Mouse (Mus musculus): ENCODE results near the gene Olfr820.

The Olfr820 gene

DNA sequence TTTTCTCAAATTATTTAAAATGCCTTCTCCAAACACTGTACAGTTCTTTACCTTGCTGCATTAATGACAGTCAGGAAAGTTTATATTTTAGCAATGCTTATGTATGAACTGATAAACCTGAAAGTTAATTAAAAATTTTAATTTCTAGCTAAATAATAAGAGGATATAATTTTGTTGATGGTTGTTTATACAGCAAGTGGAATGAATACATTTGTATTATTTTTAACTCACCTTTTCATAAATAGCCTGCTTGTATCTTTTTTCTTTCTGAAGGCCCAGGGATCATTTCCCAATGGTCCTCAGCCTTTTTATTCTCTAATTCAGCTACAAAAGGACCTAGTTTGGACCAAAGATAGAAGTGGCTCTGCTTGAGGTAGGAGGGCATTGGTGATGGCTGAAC, at the start of gene Olfr820:
TSS of gene Olfr820 (plus strand) at position 301 of the 400 bp plus-strand sequence.

DNA sequence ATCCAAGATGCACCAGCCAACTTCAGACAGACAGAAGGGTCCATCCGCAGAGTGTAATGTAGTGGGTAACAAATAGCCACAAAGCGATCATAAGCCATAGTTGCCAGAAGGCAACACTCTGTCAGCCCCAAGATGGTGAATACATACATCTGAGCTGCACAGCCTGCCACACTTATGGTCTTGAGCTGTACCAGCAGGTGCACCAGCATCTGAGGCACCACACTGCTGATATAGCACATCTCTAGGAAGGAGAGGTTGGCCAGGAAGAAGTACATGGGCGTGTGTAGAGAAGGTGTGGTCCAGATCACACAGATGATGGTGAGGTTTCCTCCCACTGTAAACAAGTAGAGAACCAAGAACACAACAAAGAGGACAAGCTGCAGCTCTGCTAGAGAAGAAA, 46.2 kb upstream of the Olfr820 start:
- 96% methylated on average over 2 of the region's 3 CpGs for WGBS

DNA sequence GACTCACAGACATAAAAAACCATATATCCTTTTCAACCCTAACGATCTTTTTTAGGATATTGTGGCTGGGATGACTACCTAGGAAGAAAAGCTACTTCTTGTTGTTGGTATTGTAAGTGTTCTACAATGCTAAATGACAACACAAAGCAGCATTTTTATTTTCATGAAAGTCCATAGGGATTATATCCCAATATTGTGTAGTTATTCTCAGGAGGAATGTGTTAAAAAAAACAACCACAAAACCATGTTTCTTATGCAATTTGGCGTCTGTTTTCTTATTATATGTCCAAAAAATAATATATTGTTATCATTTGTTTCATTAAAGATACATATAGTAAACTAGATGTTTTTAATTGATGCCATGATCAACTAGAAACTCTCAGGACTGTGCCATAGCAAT, 45.3 kb upstream of the Olfr820 start, which contains the start of gene Olfr819:
TSS of gene Olfr819 (minus strand) at position 101 of the 400 bp plus-strand sequence.
- WGBS = 84% methylated on average over 2 of the region's 2 CpGs

DNA sequence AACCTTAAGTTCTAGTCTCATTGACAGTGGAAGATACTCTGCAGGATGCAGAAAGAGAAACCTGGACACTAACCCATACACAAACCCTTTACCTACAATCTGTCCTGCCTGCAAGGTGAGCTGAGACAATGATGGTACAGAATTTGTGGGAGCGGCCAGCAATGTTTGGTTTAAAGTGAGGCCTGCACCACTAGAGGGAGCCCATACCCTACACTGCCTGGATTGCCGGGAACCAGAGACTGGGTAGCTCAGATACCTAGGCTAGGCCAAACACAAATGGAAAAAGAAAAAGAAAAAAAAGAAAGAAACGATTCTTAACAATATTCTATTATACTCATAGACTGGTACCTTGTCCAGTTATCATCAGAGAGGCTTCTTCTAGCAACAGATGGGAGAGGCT, 39.4 kb upstream of the Olfr820 start:
- no CpG with 5 or more reads among the region's 3 CpGs for WGBS

DNA sequence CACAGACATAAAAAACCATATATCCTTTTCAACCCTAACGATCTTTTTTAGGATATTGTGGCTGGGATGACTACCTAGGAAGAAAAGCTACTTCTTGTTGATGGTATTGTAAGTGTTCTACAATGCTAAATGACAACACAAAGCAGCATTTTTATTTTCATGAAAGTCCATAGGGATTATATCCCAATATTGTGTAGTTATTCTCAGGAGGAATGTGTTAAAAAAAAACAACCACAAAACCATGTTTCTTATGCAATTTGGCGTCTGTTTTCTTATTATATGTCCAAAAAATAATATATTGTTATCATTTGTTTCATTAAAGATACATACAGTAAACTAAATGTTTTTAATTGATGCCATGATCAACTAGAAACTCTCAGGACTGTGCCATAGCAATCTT, 36.4 kb upstream of the Olfr820 start, which contains the start of gene Olfr247:
TSS of gene Olfr247 (minus strand) at position 101 of the 400 bp plus-strand sequence.
- WGBS = no CpG with 5 or more reads among the region's 2 CpGs

DNA sequence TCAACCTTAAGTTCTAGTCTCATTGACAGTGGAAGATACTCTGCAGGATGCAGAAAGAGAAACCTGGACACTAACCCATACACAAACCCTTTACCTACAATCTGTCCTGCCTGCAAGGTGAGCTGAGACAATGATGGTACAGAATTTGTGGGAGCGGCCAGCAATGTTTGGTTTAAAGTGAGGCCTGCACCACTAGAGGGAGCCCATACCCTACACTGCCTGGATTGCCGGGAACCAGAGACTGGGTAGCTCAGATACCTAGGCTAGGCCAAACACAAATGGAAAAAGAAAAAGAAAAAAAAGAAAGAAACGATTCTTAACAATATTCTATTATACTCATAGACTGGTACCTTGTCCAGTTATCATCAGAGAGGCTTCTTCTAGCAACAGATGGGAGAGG, 30.6 kb upstream of the Olfr820 start:
- no CpG with 5 or more reads among the region's 3 CpGs for WGBS

DNA sequence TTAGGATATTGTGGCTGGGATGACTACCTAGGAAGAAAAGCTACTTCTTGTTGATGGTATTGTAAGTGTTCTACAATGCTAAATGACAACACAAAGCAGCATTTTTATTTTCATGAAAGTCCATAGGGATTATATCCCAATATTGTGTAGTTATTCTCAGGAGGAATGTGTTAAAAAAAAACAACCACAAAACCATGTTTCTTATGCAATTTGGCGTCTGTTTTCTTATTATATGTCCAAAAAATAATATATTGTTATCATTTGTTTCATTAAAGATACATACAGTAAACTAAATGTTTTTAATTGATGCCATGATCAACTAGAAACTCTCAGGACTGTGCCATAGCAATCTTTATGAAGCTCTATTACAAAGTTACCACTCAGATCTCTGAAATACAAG, 27.5 kb upstream of the Olfr820 start, which contains the start of gene Gm10310:
TSS of gene Gm10310 (minus strand) at position 101 of the 400 bp plus-strand sequence.
- WGBS = no CpG with 5 or more reads among the region's 1 CpGs

DNA sequence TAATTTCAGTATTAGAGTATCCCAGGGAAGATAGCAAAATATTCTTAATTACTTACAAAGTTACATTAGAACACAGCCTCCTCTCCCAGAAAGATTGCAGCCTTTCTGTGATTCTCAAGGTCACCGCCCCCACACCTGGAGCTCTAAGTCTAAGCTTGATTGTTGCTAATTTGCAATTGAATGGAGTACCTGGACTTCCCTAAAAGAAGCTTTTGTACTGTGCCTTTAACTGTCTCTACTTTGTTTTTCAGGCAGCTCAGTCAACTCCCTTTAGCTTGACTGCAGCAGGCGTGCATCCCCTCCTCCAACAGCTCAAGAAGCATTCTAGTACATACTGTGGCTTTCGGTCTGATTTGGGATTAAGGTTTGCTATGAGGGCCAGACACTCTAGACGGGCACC, 8.3 kb upstream of the Olfr820 start:
- WGBS = 84% methylated on average over 4 of the region's 4 CpGs

DNA sequence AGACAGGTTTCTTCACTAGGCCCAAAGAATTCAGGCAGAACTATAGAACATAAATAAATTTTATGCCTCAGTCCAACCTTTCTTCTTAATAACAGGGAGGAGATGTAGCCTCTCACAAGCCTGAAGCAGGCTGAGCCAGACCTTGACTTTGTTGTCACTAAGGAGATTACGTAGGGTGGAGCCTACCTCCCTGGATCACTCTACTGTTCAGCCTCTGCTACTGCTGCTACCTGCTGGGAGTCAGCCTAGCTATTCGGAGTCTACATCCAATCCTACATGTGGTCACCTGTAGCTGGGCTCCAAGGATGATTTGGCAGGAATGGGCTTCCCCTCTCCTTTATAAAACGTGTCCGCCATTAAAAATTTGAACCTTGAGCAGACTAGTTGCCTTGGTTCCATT, 7.1 kb upstream of the Olfr820 start:
- whole genome bisulfite sequencing = 84% methylated on average over 4 of the region's 4 CpGs

DNA sequence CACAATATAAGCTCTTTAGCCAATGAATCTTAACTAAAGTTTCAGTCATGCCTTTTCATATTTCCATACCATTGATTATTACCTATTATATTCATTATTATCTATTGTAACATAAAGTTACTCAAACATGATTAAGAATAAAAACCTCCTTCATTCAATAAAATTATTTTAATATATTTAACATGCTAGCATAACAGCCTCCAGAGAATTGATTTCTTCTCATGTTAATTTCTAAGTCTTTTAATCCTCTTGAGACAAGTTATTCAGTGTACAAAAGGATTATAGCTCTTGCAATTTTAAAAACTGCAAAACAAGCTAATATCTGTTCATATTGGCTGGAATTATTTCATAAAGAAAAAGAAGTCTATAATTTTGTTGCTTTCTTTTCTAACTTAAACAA, 17.6 kb downstream of the Olfr820 start, which contains the start of gene Olfr821:
TSS of gene Olfr821 (plus strand) at position 301 of the 400 bp plus-strand sequence.

DNA sequence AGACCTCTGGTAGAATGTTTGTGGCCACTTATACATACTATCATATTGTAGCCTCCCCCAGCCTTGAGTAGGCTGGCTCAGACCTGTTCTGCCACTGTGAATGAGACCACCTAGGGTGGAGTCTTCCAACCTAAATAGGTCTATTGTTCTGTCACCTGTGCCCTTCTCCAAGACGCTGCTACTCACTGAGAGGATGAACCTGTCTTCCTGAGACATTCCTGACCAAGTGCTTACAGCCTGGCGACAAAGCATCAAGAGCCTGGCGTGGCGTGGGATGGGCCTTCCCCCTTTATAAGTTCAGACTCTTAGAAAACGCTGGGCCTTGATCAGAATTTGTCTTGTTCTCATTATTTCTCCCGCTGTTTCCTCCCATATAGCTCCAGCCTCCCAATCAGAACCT, 24.7 kb downstream of the Olfr820 start:
- 69% methylated on average over 6 of the region's 6 CpGs for WGBS
